Mouse (Mus musculus) small intestine, adult 2 months (tissue): ENCODE measurements around the gene Arhgap22. TPM values are rescaled to one million over a fixed set of nuclear protein-coding genes. Genes with fewer than 3 reads are reported as not detected.

Source experiments
- H3K27ac ChIP-seq: fragments of 200-500 bp; 2 replicates; pipeline ENCODE4 v1.5.1; 2012; ENCODE audit warnings: low read depth, low read length, control low read depth, inconsistent platforms; ENCODE audit not compliant: insufficient read depth
- H3K27me3 ChIP-seq: fragments of 200-500 bp; 2 replicates; pipeline ENCODE4 v1.6.1; 2012; ENCODE audit warnings: mild to moderate bottlenecking, moderate library complexity, low read length, inconsistent platforms; ENCODE audit not compliant: control insufficient read depth, insufficient read depth
- H3K36me3 ChIP-seq: fragments of 200-500 bp; 2 replicates; pipeline ENCODE4 v1.6.1; 2012; ENCODE audit warnings: mild to moderate bottlenecking, low read length, control low read depth, inconsistent platforms; ENCODE audit not compliant: control insufficient read depth, insufficient read depth
- H3K4me1 ChIP-seq: fragments of 200-500 bp; 2 replicates; pipeline ENCODE4 v1.6.1; 2012; ENCODE audit warnings: low read length, inconsistent platforms, mixed read lengths; ENCODE audit not compliant: control insufficient read depth, insufficient read depth, insufficient read length
- H3K4me3 ChIP-seq: fragments of 200-500 bp; 2 replicates; pipeline ENCODE4 v1.5.1; 2012; ENCODE audit warnings: low read depth, mild to moderate bottlenecking, control low read depth, inconsistent platforms, low read length, moderate library complexity
- CTCF ChIP-seq: fragments of 200-500 bp; IDR thresholded peaks from 2 replicates; pipeline ENCODE4 v1.5.1; 2012; ENCODE audit warnings: low read depth, mild to moderate bottlenecking, control low read depth, inconsistent platforms, low read length, moderate library complexity, mixed read lengths; ENCODE audit not compliant: insufficient replicate concordance, insufficient read length; ENCODE audit errors: extremely low read depth
- POLR2A ChIP-seq: fragments of 200-500 bp; IDR thresholded peaks from 2 replicates; pipeline ENCODE4 v1.6.1; 2012; ENCODE audit warnings: low read depth, mild to moderate bottlenecking, control low read depth, inconsistent platforms, low read length, moderate library complexity
- whole genome bisulfite sequencing: fragments of 180-500 bp; shearing (Covaris S2); methylation state at CpG from one replicate; pipeline ENCODE4 v1.1.7; 2018; 5-methylcytosine and 5-hydroxymethylcytosine counted together
- polyA plus RNA-seq: library from polyadenylated mRNA; depleted of rRNA; stranded (reverse); fragments of >200 nt; gene quantifications from 2 replicates; pipeline ENCODE4 v1.2.3, GENCODE M21; 2012

Gene Arhgap22
- polyA plus RNA-seq, 1 experiment: 3.6 TPM

- no peaks in the 10 kb centered on the region for H3K27me3 ChIP-seq
- no peak overlapping the region for H3K27ac ChIP-seq
- no peaks in the 10 kb centered on the region for H3K4me1 ChIP-seq
- TF ChIP-seq POLR2A (no peak), CTCF (no peak)
- 75% methylated on average over 2 of the region's 2 CpGs for WGBS
- no peak overlapping the region for H3K4me3 ChIP-seq
- no peaks in the 10 kb centered on the region for H3K36me3 ChIP-seq
Observed at GRCm38 (mm10) chr14:33364061-33364460, 150.2 kb downstream of the Arhgap22 start.

GRCm38 (mm10) chr14:33366891-33367777, 153.3 kb downstream of the Arhgap22 start:
- no peaks in the 10 kb centered on the region for H3K27me3 ChIP-seq
- H3K4me1 ChIP-seq: no peaks in the 10 kb centered on the region
- 85% methylated on average over 30 of the region's 30 CpGs for WGBS
- no peak overlapping the region for H3K27ac ChIP-seq
- H3K4me3 ChIP-seq: no peak overlapping the region
- no peaks in the 10 kb centered on the region for H3K36me3 ChIP-seq
- TF ChIP-seq CTCF (no peak), POLR2A (no peak)

DNA sequence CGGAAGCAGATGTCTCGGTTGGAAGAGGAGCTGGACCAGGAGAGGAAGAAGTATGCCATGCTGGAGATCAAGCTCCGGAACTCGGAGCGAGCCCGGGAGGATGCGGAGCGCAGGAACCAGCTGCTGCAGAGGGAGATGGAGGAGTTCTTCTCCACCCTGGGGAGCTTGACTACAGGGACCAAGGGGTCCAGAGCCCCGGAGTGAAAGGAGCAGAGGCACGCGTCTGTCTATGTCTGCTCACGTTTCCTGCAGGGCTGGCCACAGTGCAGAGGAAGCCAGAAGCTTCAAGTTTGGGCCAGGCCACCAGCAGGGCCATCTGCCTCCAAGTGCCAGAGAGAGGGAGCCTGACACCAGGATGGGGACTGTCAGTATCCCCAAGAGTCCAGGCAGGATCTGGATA, 155.5 kb downstream of the Arhgap22 start:
- TF ChIP-seq POLR2A: no peak
- no peak for TF ChIP-seq CTCF
- H3K27me3 ChIP-seq: no peaks in the 10 kb centered on the region
- WGBS: 81% methylated on average over 12 of the region's 12 CpGs
- H3K4me3 ChIP-seq: no peak overlapping the region
- H3K27ac ChIP-seq: no peak overlapping the region
- H3K4me1 ChIP-seq: no peaks in the 10 kb centered on the region
- H3K36me3 ChIP-seq: no peaks in the 10 kb centered on the region

- Histone ChIP-seq H3K4me1 (no peaks in the 10 kb centered on the region), H3K4me3 (no peak overlapping the region), H3K27me3 (no peaks in the 10 kb centered on the region), H3K27ac (no peak overlapping the region), H3K36me3 (no peaks in the 10 kb centered on the region)
- no peak for TF ChIP-seq CTCF
- no peak for TF ChIP-seq POLR2A
- WGBS: 2% methylated on average over 7 of the region's 7 CpGs
Observed at GRCm38 (mm10) chr14:33370056-33370455, 156.2 kb downstream of the Arhgap22 start.

- Histone ChIP-seq H3K4me3 (no peak overlapping the region), H3K36me3 (no peaks in the 10 kb centered on the region), H3K4me1 (no peaks in the 10 kb centered on the region; the same call in 1 of the 2 replicates), H3K27me3 (no peaks in the 10 kb centered on the region), H3K27ac (no peak overlapping the region)
- WGBS: 13% methylated on average over 3 of the region's 3 CpGs
- TF ChIP-seq CTCF: peak; percentile 62; the same call in 1 of the 2 replicates
- TF ChIP-seq POLR2A: no peak
Observed at GRCm38 (mm10) chr14:33371248-33371647, 157.4 kb downstream of the Arhgap22 start.

DNA sequence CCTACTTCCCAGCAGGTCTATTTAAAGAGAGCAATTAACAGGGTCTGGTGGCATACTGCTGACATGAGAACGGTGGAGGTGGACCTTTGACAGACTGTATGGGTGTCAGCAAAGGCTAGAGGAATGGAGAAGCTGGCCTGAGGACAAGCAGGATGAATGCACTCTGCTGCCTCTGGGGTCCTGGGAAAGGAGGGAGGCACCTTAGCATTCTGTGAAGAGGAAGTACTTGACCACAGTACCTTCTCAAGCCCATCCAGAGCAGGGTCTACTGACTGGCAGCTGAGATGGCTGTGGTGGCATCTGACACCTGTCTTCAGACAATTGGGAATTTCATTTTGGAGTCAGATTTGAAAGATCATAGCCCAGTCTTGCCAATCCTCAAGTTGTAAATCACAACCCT, 159.4 kb downstream of the Arhgap22 start:
- TF ChIP-seq CTCF: no peak
- TF ChIP-seq POLR2A: no peak
- Histone ChIP-seq H3K27me3 (no peaks in the 10 kb centered on the region), H3K4me1 (no peaks in the 10 kb centered on the region; the same call in 1 of the 2 replicates), H3K27ac (no peak overlapping the region), H3K4me3 (no peak overlapping the region), H3K36me3 (no peaks in the 10 kb centered on the region)
- 38% methylated on average over 1 of the region's 1 CpGs for WGBS

DNA sequence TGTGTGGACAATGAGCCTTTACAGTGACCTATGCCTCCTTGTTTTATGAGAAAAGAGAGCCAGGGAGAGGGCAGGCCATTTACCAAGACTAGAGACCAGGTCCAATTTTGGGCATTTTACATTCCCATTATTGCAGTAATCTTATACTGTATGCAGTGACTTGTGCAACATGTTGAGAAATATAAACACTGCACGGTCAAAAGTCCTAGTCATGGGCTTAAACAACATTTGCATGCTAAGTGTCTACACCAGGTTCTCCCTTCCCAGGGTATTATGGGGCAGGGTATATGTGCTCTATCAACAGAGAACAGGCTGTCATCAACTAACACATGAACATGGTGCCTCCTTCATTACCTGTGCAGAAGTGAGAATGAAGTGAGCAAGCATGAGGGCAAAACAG, 160.3 kb downstream of the Arhgap22 start:
- TF ChIP-seq CTCF (no peak), POLR2A (no peak)
- H3K36me3 ChIP-seq: no peaks in the 10 kb centered on the region
- no peaks in the 10 kb centered on the region for H3K27me3 ChIP-seq
- WGBS: 56% methylated on average over 1 of the region's 1 CpGs
- H3K4me3 ChIP-seq: no peak overlapping the region
- no peaks in the 10 kb centered on the region; the same call in 1 of the 2 replicates for H3K4me1 ChIP-seq
- H3K27ac ChIP-seq: no peak overlapping the region
